Mouse (Mus musculus) CD4-positive, CD25-positive, alpha-beta regulatory T cell (primary cell): ENCODE data around the gene Lhx9. TPM values are rescaled to one million over a fixed set of nuclear protein-coding genes. Genes with fewer than 3 reads are reported as not detected.

Experiments
- polyA plus RNA-seq: library from polyadenylated mRNA; unstranded; fragments of 100-300 nt; shearing (Covaris generic); gene quantifications from one replicate; pipeline ENCODE4 v1.2.1, GENCODE M21; 2017

The Lhx9 gene
- polyA plus RNA-seq, result 0.07 TPM

DNA sequence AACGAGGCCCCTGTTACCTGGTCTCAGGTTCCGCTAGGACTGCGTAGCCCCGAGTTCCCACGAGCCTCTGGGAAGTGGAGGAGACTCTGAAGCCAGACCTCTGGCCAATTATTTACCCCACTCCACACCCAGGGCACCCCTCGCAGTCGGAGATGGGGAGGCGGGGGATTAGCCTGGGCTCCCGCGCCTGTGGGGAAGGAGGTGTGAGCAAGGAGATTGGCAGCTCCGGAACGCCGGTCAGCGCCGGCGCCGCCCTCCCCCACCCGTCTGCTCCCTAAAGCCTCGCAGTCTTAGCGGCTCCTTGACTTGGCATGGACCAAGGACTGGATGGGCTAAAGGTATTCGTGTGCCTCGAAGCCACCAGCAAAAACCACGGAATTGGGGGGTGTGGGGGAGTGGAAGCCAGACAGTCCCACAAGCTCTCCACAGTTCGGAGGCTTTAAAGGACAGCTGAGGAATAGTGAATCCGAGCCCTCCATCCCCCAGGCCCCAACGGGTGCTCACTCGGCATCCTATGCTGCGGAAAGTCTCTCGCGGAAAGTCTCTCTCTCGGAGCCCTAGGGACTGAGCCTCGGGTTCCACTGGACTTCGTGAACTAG, at the start of gene Lhx9:
Gene Lhx9 (minus strand): TSS at position 67 of the 599 bp plus-strand sequence.

GRCm38 (mm10) chr1:138856101-138856950, 7.9 kb upstream of the Lhx9 start, which contains the start of gene 2310009B15Rik:
Gene 2310009B15Rik, minus strand, starts transcription at chr1:138856852.

Other genes with a start within 250 kb of the Lhx9 start
- 127 TPM for gene Nek7, start 228.4 kb downstream of the Lhx9 start, polyA plus RNA-seq
- gene 2310009B15Rik, start 8.3 kb upstream of the Lhx9 start, polyA plus RNA-seq, result 19.2 TPM
- 46.2 TPM for gene Dennd1b, start 114.9 kb upstream of the Lhx9 start, polyA plus RNA-seq